Mouse (Mus musculus) urinary bladder, postnatal 4 days (tissue): Measurements from ENCODE around the gene Gipc3.

Experiments
- DNase-seq, 2 experiments: peaks; one replicate each; pipeline ENCODE4 v3.0.0; 2021 to 2022; ENCODE audit warnings: low spot score in 2 of 2

Gipc3 gene

DNA sequence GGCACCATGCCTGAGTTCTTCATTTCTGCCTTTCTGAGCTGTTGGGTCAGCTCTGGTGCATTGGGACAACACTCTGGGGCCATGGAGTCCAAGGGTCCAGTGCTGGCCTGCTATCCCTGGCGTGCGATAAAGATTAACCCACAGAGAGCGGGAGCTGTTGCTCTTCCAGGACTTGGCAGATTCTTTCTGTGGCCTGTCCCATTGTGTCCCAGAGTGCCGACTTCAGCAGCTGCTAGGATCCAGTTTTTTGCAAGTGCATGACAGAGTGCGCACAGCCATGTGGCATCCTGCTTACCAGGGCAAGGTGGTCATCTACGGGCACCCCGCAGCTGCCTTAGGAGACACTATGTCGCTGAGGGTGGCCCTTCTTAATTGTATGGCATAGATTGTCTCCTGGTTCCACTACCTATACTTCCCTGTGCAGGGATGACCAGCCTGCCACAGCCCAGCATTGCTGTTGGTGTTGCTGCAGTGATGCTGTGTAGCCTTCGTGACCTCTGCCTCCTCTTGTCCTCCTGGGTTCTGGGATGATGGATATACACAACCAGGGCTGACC lies 42.6 kb downstream of the Gipc3 start:
- DNase-seq: no peak

DNA sequence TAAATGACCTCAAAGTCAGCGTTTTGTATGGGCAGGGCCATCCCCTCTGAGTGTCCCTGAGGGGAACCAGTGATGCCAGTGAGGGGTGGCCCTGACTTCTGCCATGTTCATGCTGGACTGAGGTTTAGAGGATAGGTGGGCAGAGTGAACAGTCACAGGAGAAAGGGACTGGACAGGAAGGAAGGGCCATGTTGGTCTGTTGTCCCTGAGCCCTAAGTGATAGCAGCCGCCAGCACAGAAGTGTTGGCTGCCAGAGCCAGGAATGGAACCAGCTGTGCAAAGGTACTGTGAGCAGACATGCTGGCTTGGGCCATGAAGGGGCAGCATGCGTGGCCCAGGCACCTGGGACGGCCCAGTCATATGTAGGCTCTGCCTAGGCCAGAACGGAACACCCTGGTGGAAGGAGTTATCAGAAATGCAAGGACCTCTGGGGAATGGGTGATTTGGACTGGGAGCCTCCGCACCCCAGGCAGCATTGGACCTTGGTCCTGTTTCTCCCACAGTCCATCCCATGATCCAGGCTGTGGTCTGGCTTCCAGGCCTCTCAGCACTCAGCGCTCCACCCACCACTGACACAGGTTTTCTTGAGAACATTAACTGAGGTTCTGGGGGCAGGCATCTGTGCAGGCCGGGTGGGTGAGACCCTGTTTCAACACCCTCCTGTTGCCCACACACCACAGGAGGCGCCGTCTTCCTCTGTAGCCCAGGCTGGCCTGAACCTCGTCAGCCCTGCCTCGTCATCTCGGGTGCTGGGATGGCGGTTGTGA lies 43.3 kb downstream of the Gipc3 start:
- DNase-seq: no peak

DNA sequence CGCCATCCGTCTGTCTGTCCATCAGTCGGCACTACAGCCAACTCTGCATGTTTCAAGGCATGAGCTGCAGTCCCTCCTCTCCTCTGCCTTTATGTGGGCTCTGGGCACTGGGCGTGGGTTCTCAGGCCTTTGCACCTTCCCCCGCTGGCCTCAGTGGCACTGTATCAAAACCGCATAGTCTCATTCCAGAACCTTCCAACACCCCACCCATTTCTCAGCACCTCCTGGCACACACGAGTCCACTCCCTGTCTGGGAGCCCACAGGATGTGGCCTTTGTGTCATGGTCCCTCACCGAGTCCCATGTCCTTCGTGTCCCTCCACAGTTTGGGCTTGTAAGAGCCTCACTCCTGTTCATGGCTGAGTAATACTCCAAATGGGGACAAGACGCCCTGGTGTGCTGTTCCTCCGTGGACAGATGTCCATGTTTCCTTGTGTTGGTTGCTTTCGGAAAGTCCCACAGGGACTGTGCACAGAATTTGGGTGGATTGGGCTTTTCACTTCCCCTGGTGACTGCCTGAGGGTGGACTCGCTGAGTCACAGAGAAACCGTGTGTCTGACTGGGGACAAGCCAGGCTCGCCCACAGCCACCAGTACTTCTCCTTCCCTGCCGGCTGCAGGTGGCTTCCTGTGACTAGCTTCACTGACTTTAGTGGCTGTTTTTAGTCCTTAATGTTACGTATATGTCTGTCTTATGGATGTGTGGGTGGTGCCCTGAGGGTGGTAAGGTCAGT lies 44.5 kb downstream of the Gipc3 start:
- no peak for DNase-seq

DNA sequence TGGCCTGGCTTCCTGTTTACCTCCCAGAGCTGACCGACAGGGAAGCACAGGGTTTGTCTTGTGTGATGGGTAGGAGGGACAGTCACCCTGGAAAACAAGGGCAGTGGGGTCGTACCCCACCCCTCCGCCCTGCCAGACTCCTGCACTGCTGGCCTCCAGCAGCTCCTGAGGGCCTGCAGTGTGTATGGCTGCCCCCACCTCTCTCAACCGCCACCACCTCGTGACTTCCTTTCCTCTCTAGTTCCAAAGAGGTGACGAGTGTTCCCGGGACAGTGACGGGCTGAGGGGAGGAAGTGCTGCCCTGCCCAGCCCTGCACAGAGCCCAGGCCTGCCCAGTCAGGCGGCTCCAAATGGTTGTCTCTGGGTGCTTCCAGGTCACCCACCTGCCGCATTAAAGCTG lies 45.2 kb downstream of the Gipc3 start:
- DNase-seq: no peak

DNA sequence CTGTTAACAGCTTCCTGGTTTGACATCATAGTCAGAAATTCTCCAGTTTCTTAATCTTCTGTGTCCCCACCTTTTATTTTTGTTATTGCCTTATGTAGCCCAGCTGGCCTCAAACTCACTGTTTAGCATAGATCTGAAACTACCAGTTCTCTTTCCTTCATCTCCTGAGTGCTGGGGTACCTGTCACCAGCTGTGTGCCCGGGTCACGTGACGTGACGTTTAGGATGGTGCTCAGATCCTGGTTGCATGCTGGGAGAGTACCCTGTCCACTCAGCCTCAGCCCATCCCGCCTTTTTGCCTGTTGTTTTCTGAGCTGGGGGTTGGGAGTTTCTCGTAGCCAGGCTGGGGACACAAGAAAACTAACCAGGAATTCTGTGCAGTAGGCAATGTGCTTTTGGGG lies 45.8 kb downstream of the Gipc3 start:
- no peak for DNase-seq

DNA sequence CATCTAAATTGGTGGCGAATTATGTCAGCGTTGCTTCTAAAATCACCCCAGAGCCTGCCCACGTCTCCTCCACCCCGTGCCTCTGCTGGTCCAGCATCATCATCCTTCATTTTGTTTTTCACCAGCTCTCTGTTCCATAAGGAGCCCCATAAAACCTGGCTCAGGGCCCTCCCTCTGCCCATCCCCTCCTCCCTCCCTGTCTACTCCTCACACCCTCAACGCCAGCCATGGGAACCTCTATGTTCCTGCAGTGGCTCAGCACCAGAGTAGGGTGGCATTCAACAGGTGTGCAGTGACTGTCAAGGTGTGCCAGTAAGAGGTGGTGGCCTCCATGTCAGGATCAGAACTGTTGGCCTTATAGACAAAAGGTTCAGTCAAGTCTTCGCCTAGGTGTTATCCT lies 47.9 kb downstream of the Gipc3 start:
- no peak for DNase-seq

DNA sequence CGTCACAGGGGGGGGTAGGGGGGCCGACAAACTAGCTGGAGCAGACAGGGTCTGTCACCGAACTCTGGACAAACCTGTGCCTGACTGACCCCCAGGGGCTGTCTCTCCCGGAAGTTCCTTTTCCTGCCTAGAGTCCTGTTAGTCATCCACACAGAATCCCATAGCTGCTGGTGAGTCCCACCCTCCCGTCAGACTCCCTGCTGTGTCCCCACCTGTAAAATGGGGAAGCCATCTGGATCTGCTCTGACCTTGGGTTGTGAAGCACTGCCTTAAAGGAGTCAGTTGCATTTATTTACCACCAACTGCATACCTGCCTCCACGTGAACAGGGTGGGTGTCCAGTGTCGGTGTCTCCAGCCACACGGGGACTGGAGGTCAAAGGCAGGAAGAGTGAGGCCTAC lies 48.6 kb downstream of the Gipc3 start:
- no peak for DNase-seq

DNA sequence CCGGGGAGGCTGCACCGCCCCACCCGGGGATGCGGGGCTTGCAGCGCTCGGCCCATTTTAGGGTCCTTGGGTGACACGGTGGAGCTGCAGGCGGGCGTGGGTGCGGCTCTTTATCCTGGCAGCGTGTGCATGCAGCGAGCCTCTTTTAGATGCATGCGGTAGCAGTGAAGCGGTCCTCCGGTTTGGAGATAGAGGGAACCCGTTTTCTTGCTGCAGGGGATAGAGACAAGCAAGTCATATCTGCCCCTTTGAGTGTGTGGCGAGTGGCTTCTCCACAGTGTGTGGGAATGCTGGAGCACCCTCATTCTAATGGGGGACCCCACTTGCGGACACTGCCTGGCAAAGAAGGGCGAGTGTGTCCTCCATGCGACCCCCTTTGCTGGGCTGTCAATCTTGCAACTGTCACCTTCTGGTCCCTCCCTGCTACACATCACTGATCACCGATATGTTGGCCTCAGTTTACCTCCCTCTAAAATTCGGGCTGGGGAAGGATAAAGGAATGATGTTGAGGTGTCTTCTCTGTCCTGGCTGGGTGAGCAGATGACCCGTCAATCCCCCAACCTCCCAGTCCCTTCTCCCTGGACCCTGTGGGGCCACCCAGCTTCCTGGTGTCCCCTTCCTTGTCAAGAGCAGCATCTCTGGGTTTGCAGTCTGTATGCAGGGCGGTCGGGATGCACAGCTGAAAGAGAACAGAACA lies 49.6 kb downstream of the Gipc3 start:
- DNase-seq: no peak

DNA sequence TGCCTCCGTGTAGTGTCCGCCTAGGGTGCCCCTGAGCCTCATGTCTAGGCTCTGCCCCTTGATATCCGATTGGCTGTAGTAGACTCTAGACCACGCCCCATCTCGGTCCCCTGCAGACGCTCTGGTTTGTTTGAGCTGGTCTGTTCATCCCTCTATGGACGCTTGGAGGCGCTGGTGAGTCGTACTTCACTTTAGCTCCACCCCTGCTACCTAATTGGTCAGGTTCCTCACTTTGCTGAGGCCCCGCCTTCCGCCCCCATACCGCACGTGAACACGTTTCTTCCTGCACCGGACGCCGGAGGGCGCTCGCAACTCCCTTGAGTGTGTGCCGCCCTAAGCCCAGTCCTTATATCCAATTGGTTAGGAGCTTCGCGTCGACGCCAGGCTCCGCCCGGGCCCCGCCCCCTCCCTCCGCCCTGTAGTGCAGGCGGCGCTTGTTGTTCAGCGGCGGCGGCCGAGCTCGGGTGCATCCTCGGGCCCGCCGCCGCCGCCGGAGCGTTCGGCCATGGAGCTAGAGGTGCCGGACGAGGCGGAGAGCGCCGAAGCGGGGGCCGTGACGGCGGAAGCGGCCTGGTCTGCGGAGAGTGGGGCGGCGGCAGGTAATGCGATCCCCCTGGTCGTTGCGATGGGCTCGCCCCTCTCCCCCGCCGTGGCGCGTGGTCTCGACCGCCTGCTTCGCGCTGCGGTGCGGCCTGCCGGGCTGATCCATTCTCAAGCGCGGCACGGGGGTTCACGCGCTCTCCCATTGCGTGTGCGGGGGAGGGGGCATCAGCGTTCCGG lies 50.3 kb downstream of the Gipc3 start, which contains the start of gene Pip5k1c:
TSS of gene Pip5k1c (plus strand) at position 410 of the 780 bp plus-strand sequence.
- DNase-seq: peak; percentile 98 to 99

DNA sequence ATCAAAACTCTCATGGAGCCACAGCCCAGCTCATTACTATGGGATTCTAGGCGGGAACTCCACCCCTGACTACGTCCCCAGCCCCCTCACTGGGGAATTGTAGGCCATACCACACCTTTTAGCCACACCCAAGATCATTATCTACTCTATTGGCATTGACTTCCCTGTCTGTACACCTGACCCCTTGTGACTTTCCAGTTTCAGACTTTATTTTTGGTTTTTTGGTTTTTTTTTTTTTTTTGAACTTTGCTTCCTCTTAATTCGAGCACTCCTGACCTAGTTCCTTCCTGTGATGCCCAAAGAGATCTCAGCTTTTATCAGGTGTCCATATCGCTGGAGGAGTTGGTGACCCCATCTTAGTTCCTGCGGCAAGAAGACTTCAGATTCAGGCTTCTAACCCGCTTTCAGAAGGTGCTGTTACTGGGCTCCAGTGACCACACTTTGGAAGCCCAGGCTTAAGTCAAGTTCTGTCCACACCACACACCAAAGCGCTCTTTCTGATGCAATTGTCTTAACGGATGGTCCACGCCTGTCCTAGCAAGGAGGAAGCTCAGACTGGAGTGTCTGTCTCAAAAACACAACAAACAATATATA lies 51.5 kb downstream of the Gipc3 start, which contains the start of gene Tjp3:
TSS of gene Tjp3 (minus strand) at position 71 of the 594 bp plus-strand sequence.
- no peak for DNase-seq

DNA sequence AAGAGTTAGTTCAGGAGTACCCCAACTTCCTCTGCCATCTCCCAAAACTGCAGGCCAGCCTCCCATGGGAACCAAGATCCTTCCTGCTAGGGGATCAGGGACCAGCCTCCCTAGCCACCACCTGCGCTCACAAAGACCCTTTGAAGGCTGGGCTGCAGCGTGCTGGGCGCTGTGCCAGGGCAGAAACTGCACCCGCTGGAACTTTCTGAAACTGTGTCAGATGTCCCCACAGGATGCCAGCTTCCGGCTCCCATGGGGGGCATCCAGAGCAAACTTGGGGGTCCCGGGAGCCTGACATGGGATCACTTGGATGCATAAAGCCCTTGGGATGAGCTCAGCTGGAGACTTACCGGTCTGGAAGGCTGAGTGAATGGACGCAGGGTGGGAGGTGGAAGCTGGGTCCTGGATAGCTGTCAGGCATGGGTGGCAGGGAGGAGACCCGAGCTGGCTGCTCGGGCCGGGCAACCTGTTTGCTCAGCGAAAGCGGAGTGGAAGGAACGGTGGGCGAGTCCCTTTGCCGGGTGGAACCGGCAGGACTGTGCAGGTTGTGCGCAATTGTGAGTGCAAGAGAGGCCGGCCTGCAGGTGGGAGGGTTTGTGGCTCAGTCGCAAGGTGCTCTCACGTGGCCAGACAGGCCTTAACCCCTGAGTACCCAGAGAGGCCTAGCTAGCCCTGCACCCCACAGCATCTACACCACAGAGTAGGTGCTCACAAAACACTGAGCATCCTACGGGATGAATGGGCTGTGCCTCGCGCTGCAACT lies 52.2 kb downstream of the Gipc3 start:
- no peak for DNase-seq

DNA sequence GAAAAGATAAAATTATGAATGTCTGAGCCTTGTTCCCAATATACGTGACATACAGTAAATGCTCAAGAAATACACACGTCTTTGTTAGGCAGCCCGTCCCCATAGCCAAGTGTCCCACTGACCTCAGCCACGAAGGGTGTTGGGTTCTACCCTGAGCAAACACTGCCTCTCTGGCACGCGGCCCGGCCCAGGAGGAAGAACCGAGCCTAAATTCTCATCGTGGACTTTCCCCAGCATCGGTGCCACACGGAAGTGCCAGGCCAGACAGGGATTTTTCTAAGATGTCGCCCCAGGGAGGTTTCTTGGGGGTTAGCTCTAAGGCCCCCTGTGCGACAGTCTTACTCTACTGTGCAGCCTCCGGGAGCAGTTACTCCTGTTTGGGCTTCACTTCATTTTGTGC lies 53.3 kb downstream of the Gipc3 start:
- DNase-seq: no peak

DNA sequence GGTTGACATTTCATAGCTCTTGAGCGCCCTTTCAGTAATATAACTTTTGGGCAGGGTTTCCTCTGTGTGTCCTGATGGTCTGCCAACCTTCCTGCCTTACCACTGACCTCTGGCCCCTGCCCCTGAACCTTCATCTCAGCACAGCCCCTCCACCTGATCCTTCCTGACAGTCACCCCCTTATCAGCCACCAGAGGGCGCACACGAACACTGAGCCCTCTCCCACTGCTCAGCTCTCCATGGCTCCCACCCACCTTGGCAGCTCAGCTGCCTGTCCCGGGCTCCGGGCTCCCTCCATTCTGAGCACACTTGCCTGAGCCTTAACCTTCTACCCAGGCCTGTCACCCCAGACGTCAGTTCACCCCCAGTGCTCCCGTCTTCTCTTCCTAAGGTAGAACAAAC lies 53.8 kb downstream of the Gipc3 start:
- no peak for DNase-seq

DNA sequence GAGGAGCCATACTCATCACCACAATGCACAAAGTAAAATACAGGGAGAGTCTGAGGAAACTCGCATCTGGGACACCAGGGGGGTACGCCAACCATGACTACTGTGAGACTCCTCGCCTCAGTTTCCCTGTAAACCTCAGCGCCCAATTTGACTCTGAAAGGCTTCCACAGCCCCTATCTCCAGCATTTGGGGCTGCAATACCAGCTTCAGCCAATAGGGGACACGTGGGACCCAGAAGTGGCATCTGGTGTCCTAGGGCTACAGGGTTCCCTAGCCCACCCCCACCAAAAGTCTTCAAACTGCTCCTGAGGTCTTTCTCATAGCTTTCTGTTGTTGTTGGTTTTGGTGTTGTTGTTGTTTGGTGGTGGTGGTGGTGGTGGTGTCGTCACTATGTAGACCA lies 54.5 kb downstream of the Gipc3 start:
- DNase-seq: no peak

DNA sequence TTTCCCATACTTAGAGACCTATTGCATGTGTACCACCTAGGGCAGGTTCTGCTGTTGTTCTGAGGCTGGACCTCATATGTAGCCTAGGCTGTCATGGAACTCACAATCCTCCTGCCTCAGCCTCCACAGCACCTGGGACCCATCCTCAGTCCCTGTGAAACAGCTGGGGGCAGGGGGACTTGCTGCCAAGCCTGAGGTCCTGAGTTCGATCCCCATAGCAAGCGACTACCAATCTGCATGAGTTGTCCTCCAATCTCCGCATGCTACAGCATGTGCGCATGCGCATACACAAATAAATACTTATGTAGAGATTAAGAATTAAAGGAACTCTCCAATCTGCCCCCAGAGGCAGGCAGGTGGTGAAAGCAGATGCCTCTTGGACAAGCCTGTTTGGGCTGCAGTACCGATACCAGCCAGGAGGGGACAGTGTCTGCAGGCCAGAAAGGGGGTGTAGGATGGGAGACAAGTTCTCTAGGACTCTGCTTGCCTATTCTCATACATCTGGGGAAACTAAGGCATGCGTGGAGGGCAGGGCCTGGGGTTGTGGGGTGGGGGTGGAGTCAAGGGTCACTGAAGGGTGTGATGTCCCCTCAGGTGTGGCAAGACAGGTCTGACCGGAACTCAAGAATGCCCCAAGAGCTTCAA lies 55.4 kb downstream of the Gipc3 start:
- DNase-seq: peak in 1 of 2 experiments; percentile 75

DNA sequence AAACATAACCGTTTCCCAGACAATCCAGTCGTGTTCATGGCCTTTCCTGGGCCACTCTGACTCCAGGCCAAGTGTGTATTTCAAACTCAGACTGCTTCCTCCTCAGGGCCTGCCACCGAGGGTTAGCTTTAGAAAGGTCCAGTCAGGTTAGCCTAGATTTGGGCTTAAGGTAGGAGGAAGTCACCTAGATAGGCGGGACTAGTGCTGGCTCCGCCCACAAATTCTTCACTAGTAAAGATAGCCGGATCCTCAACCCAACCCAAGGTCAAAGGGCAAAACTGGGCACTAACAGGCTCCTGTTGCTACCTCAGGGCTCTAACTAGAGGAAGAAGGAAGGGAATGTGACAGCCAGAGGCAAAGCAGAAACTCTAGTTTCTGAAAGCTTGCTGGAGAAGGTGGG lies 56.5 kb downstream of the Gipc3 start:
- DNase-seq: no peak

DNA sequence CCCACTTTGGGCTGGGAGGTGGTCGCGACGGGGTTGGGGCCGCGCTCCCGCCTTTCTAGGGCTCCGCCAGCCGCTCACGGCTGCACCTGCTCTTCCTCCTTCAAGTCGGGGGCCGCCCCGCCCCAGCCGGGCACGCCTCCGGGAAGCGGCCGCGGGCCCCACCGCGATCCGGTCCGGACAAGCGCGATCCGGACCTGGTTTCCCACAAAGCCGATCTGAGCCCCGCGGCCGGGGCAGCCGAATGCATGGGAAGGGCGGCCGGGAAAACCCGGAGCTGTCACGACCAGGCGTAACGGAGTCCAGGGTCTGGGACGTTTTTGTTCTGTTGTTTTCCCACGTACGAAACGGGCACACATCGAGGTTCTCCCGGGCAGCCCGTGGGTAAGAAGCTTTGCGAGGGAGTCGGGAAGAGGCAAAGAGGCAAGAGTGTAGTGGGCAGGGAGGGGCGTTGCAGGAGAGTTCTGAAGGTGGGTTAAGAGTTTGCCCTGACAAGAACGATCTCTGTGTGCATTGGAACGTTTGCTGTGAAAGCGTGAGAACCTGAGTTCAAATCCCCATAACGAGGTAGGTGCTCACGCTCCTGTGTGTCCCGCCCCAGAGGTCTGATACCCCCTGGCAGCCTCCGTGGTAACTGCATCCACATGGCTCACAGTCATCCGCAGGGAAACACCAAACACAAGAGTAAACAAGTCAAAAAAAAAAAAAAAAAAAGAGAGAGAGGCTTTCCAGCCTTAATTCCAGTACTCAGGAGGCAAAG lies 57.2 kb downstream of the Gipc3 start:
- DNase-seq: peak; percentile 86 to 94
